Mouse (Mus musculus) liver, embryonic 11.5 days (tissue): Measurements from ENCODE around the gene Lrrc9. TPM values are rescaled to one million over a fixed set of nuclear protein-coding genes. Genes with fewer than 3 reads are reported as not detected.

ENCODE experiments used
- ATAC-seq: fragments of 200-750 bp; cut with Nextera tagmentation; replicated peaks from 2 replicates; pipeline ENCODE4 v1.8.0; 2017; ENCODE audit warnings: moderate number of reproducible peaks, mild to moderate bottlenecking, moderate TSS enrichment, moderate library complexity; ENCODE audit not compliant: low FRiP score
- DNase-seq: peaks from one replicate; pipeline ENCODE4 v3.0.0-alpha.2; 2017; ENCODE audit warnings: low spot score
- H3K27ac ChIP-seq: fragments of 300-500 bp; sonication (generic); 2 replicates; pipeline ENCODE4 v1.5.1; 2014; ENCODE audit warnings: mild to moderate bottlenecking, low read depth, low read length, control low read depth
- H3K27me3 ChIP-seq: fragments of 300-500 bp; sonication (generic); replicated peaks from 2 replicates; pipeline ENCODE4 v1.6.1; 2014; ENCODE audit warnings: low read length, mixed read lengths; ENCODE audit not compliant: control insufficient read depth, insufficient read depth
- H3K36me3 ChIP-seq: fragments of 300-500 bp; sonication (generic); 2 replicates; pipeline ENCODE4 v1.6.1; 2014; ENCODE audit warnings: mild to moderate bottlenecking, low read length, moderate library complexity, mixed read lengths; ENCODE audit not compliant: control insufficient read depth, insufficient read depth
- H3K4me1 ChIP-seq: fragments of 300-500 bp; sonication (generic); replicated peaks from 2 replicates; pipeline ENCODE4 v1.6.1; 2014; ENCODE audit warnings: low read length, mixed read lengths; ENCODE audit not compliant: control insufficient read depth, insufficient read depth
- H3K4me2 ChIP-seq: fragments of 300-500 bp; sonication (generic); 2 replicates; pipeline ENCODE4 v1.6.1; 2014; ENCODE audit warnings: mild to moderate bottlenecking, control low read depth, moderate library complexity
- H3K4me3 ChIP-seq: fragments of 300-500 bp; sonication (generic); 2 replicates; pipeline ENCODE4 v1.5.1; 2014; ENCODE audit warnings: low read depth, low read length, control low read depth
- H3K9ac ChIP-seq: fragments of 300-500 bp; sonication (generic); 2 replicates; pipeline ENCODE4 v1.6.1; 2014; ENCODE audit warnings: low read depth, low read length, control low read depth
- H3K9me3 ChIP-seq: fragments of 300-500 bp; sonication (generic); 2 replicates; pipeline ENCODE4 v1.6.1; 2016; ENCODE audit warnings: low read length, inconsistent platforms, mixed read lengths; ENCODE audit not compliant: control insufficient read depth
- WGBS: fragments of 180-500 bp; shearing (Covaris S2); extraction: QIAGEN DNeasy Blood & Tissue Kit; methylation state at CpG from one replicate; pipeline ENCODE4 v1.1.7; 2014; 5-methylcytosine and 5-hydroxymethylcytosine counted together
- polyA plus RNA-seq: library from polyadenylated mRNA; unstranded; fragments of >200 nt; fragmentation: Nextera tagmentation; extraction: Ambion mirVana; gene quantifications from 2 replicates; pipeline ENCODE4 v1.2.1, GENCODE M21; 2014

Lrrc9 gene
- polyA plus RNA-seq, result 0.34 and 0.58 TPM in 2 replicates

- peak; percentile 88 for ATAC-seq
- peak within 1 kb of the TSS; percentile 60 for H3K9ac ChIP-seq
These were observed at the start of gene Lrrc9 for GRCm38 (mm10) chr12:72441839-72442576. Lrrc9 (plus strand) TSS chr12:72441866.

GRCm38 (mm10) chr12:72393046-72393805 lies 48.4 kb upstream of the Lrrc9 start:
- ATAC-seq, result no peak
- Histone ChIP-seq H3K4me1 (no peaks in the 10 kb centered on the region), H3K4me3 (no peak overlapping the region), H3K27ac (no peak overlapping the region), H3K9me3 (no peaks in the 10 kb centered on the region), H3K27me3 (no peaks in the 10 kb centered on the region), H3K4me2 (no peak overlapping the region), H3K36me3 (no peaks in the 10 kb centered on the region), H3K9ac (no peak overlapping the region)
- 53% methylated on average over 13 of the region's 13 CpGs for WGBS
- DNase-seq, result no peak

More at GRCm38 (mm10) chr12:72441839-72442576, at the start of gene Lrrc9:
- Histone ChIP-seq H3K27me3 (no peaks in the 10 kb centered on the region), H3K9me3 (no peaks in the 10 kb centered on the region), H3K36me3 (no peaks in the 10 kb centered on the region), H3K4me3 (peak within 1 kb of the TSS; percentile 52), H3K4me1 (peaks cover 5% of the 10 kb centered on the region; the same call in 1 of the 2 replicates), H3K4me2 (peak within 1 kb of the TSS; percentile 91), H3K27ac (no peak within 1 kb of the TSS)
- DNase-seq, result peak; percentile 74
- WGBS, result 2% methylated on average over 31 of the region's 31 CpGs

GRCm38 (mm10) chr12:72405031-72405430 lies 36.6 kb upstream of the Lrrc9 start:
- Histone ChIP-seq H3K9ac (no peak overlapping the region), H3K4me1 (no peaks in the 10 kb centered on the region; the same call in 1 of the 2 replicates), H3K4me3 (no peak overlapping the region), H3K36me3 (no peaks in the 10 kb centered on the region), H3K4me2 (no peak overlapping the region), H3K9me3 (no peaks in the 10 kb centered on the region), H3K27me3 (peaks cover 28% of the 10 kb centered on the region), H3K27ac (no peak overlapping the region)
- 69% methylated on average over 4 of the region's 5 CpGs for WGBS
- ATAC-seq, result no peak
- no peak for DNase-seq

- DNase-seq (peak; percentile 31), ATAC-seq (no peak)
- Histone ChIP-seq H3K4me2 (peak overlapping the region; percentile 91), H3K9me3 (no peaks in the 10 kb centered on the region), H3K27me3 (peaks cover 28% of the 10 kb centered on the region), H3K36me3 (no peaks in the 10 kb centered on the region), H3K4me1 (no peaks in the 10 kb centered on the region; the same call in 1 of the 2 replicates), H3K4me3 (peak overlapping the region; percentile 58; the same call in 1 of the 2 replicates), H3K9ac (no peak overlapping the region), H3K27ac (no peak overlapping the region)
- 12% methylated on average over 11 of the region's 11 CpGs for WGBS
These were observed 34.5 kb upstream of the Lrrc9 start for GRCm38 (mm10) chr12:72407146-72407545.

GRCm38 (mm10) chr12:72407721-72408110 lies 34.0 kb upstream of the Lrrc9 start:
- H3K9ac ChIP-seq, result no peak overlapping the region
- peaks cover 28% of the 10 kb centered on the region for H3K27me3 ChIP-seq
- H3K27ac ChIP-seq, result no peak overlapping the region
- no peak for DNase-seq
- no peaks in the 10 kb centered on the region for H3K9me3 ChIP-seq
- peak overlapping the region; percentile 58 for H3K4me3 ChIP-seq
- no peaks in the 10 kb centered on the region for H3K36me3 ChIP-seq
- peak overlapping the region; percentile 91 for H3K4me2 ChIP-seq
- no peak for ATAC-seq
- no peaks in the 10 kb centered on the region; the same call in 1 of the 2 replicates for H3K4me1 ChIP-seq
- WGBS, result 2% methylated on average over 17 of the region's 17 CpGs

- under 1% methylated on average over 61 of the region's 63 CpGs for WGBS
- Histone ChIP-seq H3K9ac (no peak overlapping the region), H3K4me2 (peak overlapping the region; percentile 91), H3K36me3 (no peaks in the 10 kb centered on the region), H3K9me3 (no peaks in the 10 kb centered on the region), H3K27me3 (peaks cover 28% of the 10 kb centered on the region), H3K27ac (no peak overlapping the region), H3K4me3 (peak overlapping the region; percentile 58), H3K4me1 (no peaks in the 10 kb centered on the region; the same call in 1 of the 2 replicates)
- DNase-seq (peak; percentile 67), ATAC-seq (no peak; the same call in 1 of the 2 replicates)
These were observed 33.4 kb upstream of the Lrrc9 start for GRCm38 (mm10) chr12:72408111-72408891.

- 41% methylated on average over 6 of the region's 6 CpGs for WGBS
- Histone ChIP-seq H3K4me2 (peak within 1 kb of the TSS; percentile 91), H3K4me1 (no peaks in the 10 kb centered on the region; the same call in 1 of the 2 replicates), H3K9me3 (no peaks in the 10 kb centered on the region), H3K36me3 (no peaks in the 10 kb centered on the region), H3K4me3 (peak within 1 kb of the TSS; percentile 58), H3K27ac (no peak within 1 kb of the TSS), H3K9ac (no peak within 1 kb of the TSS), H3K27me3 (peaks cover 28% of the 10 kb centered on the region)
- DNase-seq (no peak), ATAC-seq (no peak)
These were observed 32.7 kb upstream of the Lrrc9 start, which contains the start of gene Rtn1 for GRCm38 (mm10) chr12:72408954-72409353. Rtn1 (minus strand) TSS chr12:72409054.

- H3K36me3 ChIP-seq, result no peaks in the 10 kb centered on the region
- H3K27ac ChIP-seq, result no peak overlapping the region
- no peak overlapping the region for H3K4me3 ChIP-seq
- H3K9me3 ChIP-seq, result no peaks in the 10 kb centered on the region
- H3K27me3 ChIP-seq, result no peaks in the 10 kb centered on the region
- no peak overlapping the region for H3K9ac ChIP-seq
- no peak for DNase-seq
- WGBS, result 32% methylated on average over 3 of the region's 3 CpGs
- H3K4me1 ChIP-seq, result no peaks in the 10 kb centered on the region
- no peak overlapping the region for H3K4me2 ChIP-seq
- no peak for ATAC-seq
These were observed 23.9 kb upstream of the Lrrc9 start for GRCm38 (mm10) chr12:72417762-72418161.
